Mouse (Mus musculus) ES-Bruce4 (cell line): ENCODE data around the gene Etv4. TPM values are rescaled to one million over a fixed set of nuclear protein-coding genes. Genes with fewer than 3 reads are reported as not detected.

ENCODE experiments used
- H3K27ac ChIP-seq: 2 replicates; pipeline ENCODE4 v1.5.1; 2012; ENCODE audit warnings: low read length, inconsistent platforms; ENCODE audit not compliant: insufficient read depth
- H3K27me3 ChIP-seq: 2 replicates; pipeline ENCODE4 v1.6.1; 2012; ENCODE audit warnings: mild to moderate bottlenecking, low read length, inconsistent platforms; ENCODE audit not compliant: control insufficient read depth, poor library complexity, insufficient read depth, severe bottlenecking
- H3K36me3 ChIP-seq: 2 replicates; pipeline ENCODE4 v1.6.1; 2012; ENCODE audit warnings: inconsistent platforms, mild to moderate bottlenecking, low read length, moderate library complexity; ENCODE audit not compliant: control insufficient read depth, poor library complexity, insufficient read depth, severe bottlenecking
- H3K4me1 ChIP-seq: one replicate; pipeline ENCODE4 v1.8.1; 2011; ENCODE audit warnings: low read length; ENCODE audit not compliant: control insufficient read depth, insufficient read depth
- H3K4me3 ChIP-seq: 2 replicates; pipeline ENCODE4 v1.5.1; 2011; ENCODE audit warnings: low read depth, mild to moderate bottlenecking, low read length
- H3K9ac ChIP-seq: 2 replicates; pipeline ENCODE4 v1.6.1; 2012; ENCODE audit warnings: low read depth, mild to moderate bottlenecking, inconsistent platforms; ENCODE audit not compliant: poor library complexity, severe bottlenecking
- H3K9me3 ChIP-seq: replicated peaks from 2 replicates; pipeline ENCODE4 v1.6.1; 2012; ENCODE audit warnings: mild to moderate bottlenecking, low read length, inconsistent platforms; ENCODE audit not compliant: control insufficient read depth, poor library complexity, insufficient read depth, severe bottlenecking
- CTCF ChIP-seq: IDR thresholded peaks from one replicate; pipeline ENCODE4 v1.8.1; 2011; ENCODE audit warnings: low read depth, low read length
- EP300 ChIP-seq: IDR thresholded peaks from 2 replicates; pipeline ENCODE4 v1.6.1; 2011; ENCODE audit warnings: low read depth, low read length; ENCODE audit not compliant: insufficient read depth
- POLR2A ChIP-seq: IDR thresholded peaks from one replicate; pipeline ENCODE4 v1.8.1; 2011; ENCODE audit warnings: low read length; ENCODE audit not compliant: insufficient read depth
- polyA plus RNA-seq: library from polyadenylated mRNA; stranded (reverse); fragments of >200 nt; gene quantifications from 2 replicates; pipeline ENCODE4 v1.2.4, GENCODE M21; 2011; ENCODE audit warnings: low read depth; ENCODE audit not compliant: missing spikeins, insufficient read depth, insufficient read length

The Etv4 gene
- polyA plus RNA-seq, 1 experiment: 28.9 TPM

DNA sequence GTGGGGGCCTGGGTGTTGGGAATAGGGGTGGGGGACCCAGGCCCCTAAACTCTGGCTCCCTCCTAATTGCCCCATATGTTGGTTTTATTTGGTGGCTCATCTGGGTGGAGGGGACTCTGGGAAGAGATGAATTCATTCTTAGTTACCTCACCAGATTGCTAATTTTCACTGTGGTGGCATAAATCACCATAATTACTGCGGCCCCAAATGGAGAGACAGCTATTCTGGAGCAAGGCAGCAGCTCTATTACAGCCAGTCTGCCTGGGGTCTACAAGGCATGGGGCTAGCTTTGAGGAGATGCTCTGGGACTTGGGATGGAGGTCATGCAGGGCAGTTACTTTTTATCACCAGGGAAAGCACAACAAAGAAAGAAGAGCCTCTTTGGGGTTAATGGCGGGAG is 58.4 kb downstream of the Etv4 start:
- Histone ChIP-seq H3K27ac (no peak overlapping the region), H3K27me3 (no peaks in the 10 kb centered on the region), H3K4me1 (peaks cover 3% of the 10 kb centered on the region), H3K4me3 (no peak overlapping the region), H3K36me3 (no peaks in the 10 kb centered on the region), H3K9ac (peak overlapping the region; percentile 26; the same call in 1 of the 2 replicates), H3K9me3 (no peaks in the 10 kb centered on the region)
- TF ChIP-seq CTCF (no peak), POLR2A (no peak), EP300 (no peak)

DNA sequence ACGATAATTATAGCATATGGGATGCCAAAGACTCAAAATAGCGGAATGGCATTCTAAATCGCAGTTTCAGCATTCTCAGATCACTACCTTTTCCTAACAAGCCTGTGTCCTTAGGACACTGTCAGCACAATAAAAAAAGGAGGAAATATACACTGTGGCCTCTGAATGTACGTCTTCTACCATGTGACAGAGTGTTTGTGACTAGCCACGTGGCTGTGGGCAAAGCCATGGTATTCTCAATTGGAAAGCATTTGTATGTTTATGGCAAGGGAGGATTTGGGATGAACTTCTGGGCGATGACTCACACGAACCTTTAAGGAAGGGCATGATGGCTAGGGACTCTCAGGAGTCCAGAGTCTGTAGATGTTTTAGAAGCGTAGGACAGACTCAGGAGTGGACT is 60.1 kb downstream of the Etv4 start:
- H3K9ac ChIP-seq: no peak overlapping the region
- H3K4me3 ChIP-seq: no peak overlapping the region
- H3K27ac ChIP-seq: no peak overlapping the region
- H3K27me3 ChIP-seq: no peaks in the 10 kb centered on the region
- no peak for TF ChIP-seq EP300
- no peak for TF ChIP-seq CTCF
- TF ChIP-seq POLR2A: no peak
- peaks cover 3% of the 10 kb centered on the region for H3K4me1 ChIP-seq
- no peaks in the 10 kb centered on the region for H3K9me3 ChIP-seq
- no peaks in the 10 kb centered on the region for H3K36me3 ChIP-seq

GRCm38 (mm10) chr11:101719986-101720520 is 65.1 kb downstream of the Etv4 start:
- no peak for TF ChIP-seq CTCF
- no peak for TF ChIP-seq EP300
- no peak for TF ChIP-seq POLR2A
- no peaks in the 10 kb centered on the region for H3K36me3 ChIP-seq

More at GRCm38 (mm10) chr11:101719986-101720520, 65.1 kb downstream of the Etv4 start:
- Histone ChIP-seq H3K9ac (no peak overlapping the region), H3K27me3 (no peaks in the 10 kb centered on the region; the same call in 1 of the 2 replicates), H3K9me3 (no peaks in the 10 kb centered on the region), H3K4me3 (no peak overlapping the region), H3K4me1 (no peaks in the 10 kb centered on the region), H3K27ac (no peak overlapping the region)

Other genes with a start within 250 kb of the Etv4 start
- gene Brca1, start 233.4 kb downstream of the Etv4 start, polyA plus RNA-seq: 62.4 and 68.2 TPM in 2 replicates
- gene Nbr1, start 233.2 kb downstream of the Etv4 start, polyA plus RNA-seq: 245 and 262 TPM in 2 replicates
- gene Tmem106a, start 203.1 kb downstream of the Etv4 start, polyA plus RNA-seq: 5.8 and 9.2 TPM in 2 replicates
- gene Gm11634, start 186.1 kb downstream of the Etv4 start, polyA plus RNA-seq: not detected in 2 replicates
- 57.4 and 64.0 TPM in 2 replicates for gene Rdm1, start 158.2 kb downstream of the Etv4 start, polyA plus RNA-seq
- 5.1 and 5.3 TPM in 2 replicates for gene Arl4d, start 119.8 kb downstream of the Etv4 start, polyA plus RNA-seq
- gene Dhx8, start 52.5 kb downstream of the Etv4 start, polyA plus RNA-seq: 37.6 and 38.9 TPM in 2 replicates
- 0.70 TPM in 1 of 2 replicates, not detected in the other for gene Meox1, start 109.0 kb upstream of the Etv4 start, polyA plus RNA-seq
- not detected in 2 replicates for gene Sost, start 181.6 kb upstream of the Etv4 start, polyA plus RNA-seq
- gene Cfap97d1, start 198.9 kb upstream of the Etv4 start, polyA plus RNA-seq: not detected in 2 replicates
- gene Dusp3, start 201.6 kb upstream of the Etv4 start, polyA plus RNA-seq: 11.9 and 13.3 TPM in 2 replicates
- 3.8 and 6.3 TPM in 2 replicates for gene Mpp3, start 243.1 kb upstream of the Etv4 start, polyA plus RNA-seq